Mouse (Mus musculus): ENCODE measurements at regions not wholly inside any gene's neighbourhood (a gene's known extent, or its start where the extent isn't known, plus 50 kb on each side); places are given as distances from the start of the nearest gene placed in this dataset.

GRCm38 (mm10) chr14:105417458-105417960 is 159.1 kb downstream of the Ndfip2 start:
- no peak for DNase-seq (ENCODE audit: low read depth)

GRCm38 (mm10) chr14:105416964-105417363 is 158.6 kb downstream of the Ndfip2 start:
- no peak for DNase-seq (ENCODE audit: low read depth)

DNA sequence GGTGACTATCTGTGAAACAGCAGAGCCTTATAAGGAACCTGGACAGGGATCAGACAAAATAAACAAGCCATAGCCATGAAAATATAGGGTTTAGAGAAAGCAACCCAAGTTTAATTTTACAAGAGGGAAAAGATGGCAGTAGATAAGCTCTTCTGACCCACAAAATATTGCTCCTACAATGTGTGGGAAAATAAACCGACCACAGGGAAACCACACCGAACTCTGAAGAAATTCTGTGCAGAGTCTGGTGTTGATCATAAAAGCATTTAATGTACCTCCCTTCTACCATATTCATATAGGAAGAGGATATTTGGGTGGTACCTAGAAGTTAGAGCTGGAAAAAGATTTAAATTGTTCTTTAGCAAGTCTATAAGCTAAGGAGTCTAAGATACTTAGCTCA is 146.3 kb downstream of the Ndfip2 start:
- DNase-seq (ENCODE audit: low read depth), result no peak

DNA sequence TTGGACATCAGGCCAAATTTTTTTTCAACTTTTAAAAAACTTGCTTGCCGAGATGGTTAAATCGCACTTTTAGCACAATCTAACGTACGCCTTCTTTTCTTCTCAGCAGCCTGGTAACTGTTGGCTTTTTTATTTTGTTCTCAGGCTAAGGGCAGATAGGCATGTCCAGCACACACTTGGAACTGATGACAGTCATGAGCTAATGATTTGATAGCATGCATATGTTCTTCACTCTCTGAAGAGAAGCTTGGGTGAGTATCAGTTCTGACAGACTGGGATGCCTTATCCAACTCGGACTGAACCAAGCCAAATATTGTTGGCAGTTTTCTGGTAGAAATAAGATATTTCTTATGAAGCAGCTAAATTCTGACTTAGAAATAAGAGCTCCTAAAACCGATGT is 145.9 kb downstream of the Ndfip2 start:
- peak; percentile 16 for DNase-seq (ENCODE audit: low read depth)

GRCm38 (mm10) chr14:105403256-105403655 is 144.9 kb downstream of the Ndfip2 start:
- DNase-seq (ENCODE audit: low read depth), result no peak

- DNase-seq (ENCODE audit: low read depth), result no peak
Measured at GRCm38 (mm10) chr14:105402556-105402955, 144.2 kb downstream of the Ndfip2 start.

DNA sequence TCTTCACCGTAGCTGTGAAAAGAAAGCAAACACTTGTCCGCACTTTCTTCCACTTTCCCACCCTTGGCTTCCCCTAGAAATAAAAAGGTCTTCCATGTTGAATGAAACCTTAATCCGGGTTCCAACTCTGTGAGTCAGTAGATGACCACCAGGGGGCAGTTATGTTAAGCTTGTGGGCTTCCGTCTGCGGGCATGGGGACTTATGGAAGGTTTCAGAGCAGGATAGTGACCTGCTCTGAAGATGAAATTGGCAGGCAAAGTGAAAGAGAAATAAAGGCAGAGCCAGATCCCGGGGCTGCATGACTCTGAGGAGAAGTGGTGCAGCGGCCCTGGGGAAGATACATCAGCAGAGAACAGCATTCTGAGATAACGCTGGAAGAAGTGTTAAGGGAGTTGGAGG is 139.1 kb downstream of the Ndfip2 start:
- peak; percentile 75 for DNase-seq (ENCODE audit: low read depth)

- DNase-seq (ENCODE audit: low read depth), result peak; percentile 19
Measured at GRCm38 (mm10) chr14:105392079-105392813, 133.9 kb downstream of the Ndfip2 start.

- DNase-seq (ENCODE audit: low read depth), result no peak
Measured at GRCm38 (mm10) chr14:105391430-105391829, 133.1 kb downstream of the Ndfip2 start.

GRCm38 (mm10) chr14:105385119-105385518 is 126.7 kb downstream of the Ndfip2 start:
- DNase-seq (ENCODE audit: low read depth), result no peak

DNA sequence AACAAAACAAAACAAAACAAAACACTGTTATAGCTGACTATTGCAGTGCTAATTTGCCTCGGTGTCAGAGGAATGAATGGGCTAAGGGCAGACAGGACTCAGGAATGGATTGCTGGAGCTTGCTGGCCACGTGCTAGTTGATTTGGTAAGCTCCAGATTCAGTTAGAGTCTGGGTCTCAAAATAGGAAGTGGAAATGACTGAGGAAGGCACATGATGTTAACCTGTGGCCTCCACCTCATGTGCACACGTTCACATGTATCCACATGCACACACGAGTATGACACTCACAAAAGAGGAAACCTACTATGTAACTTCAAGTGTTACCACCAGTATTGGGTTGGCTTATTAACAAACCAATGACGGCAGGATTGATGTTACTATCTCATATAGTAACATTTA is 125.0 kb downstream of the Ndfip2 start:
- DNase-seq (ENCODE audit: low read depth), result no peak

DNA sequence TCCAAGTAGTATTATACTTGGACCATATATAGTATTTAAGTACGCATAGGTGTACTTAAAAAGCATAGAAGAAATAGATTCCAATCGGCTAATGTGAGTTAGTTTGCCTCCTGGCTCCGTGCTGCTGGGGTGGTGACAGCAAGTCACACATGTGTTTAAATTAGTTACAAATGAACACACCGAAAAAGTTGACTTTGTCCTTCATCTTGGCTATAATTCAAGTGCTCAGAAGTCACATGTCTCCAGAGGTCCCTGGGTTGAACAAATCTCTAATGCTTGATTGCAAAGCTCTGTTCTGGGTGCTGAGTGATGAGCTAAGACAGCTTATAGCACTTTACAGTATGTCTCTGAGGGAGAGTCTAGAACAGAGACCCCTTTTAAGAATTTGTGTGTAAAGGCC is 121.7 kb downstream of the Ndfip2 start:
- DNase-seq (ENCODE audit: low read depth), result no peak

DNA sequence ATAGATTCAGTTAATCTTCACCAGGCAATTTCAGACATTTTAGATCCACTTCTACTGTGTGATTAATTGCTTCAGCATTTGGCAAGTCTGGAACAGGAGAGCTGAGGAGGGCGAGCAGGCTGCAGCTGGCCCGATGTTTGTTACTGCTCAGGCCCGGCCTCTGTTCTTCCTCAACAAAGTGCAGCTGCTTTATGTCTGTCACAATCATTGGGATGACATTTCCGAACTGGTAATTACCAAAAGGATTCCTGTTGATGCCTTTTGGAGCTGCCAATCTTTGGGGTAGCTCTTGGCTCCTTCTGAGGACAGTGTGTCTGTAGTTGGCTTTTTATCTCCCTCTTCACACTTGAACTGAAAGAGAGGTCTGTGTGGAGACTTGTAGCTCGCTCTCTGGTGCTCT is 119.4 kb downstream of the Ndfip2 start:
- DNase-seq (ENCODE audit: low read depth), result peak; percentile 32

DNA sequence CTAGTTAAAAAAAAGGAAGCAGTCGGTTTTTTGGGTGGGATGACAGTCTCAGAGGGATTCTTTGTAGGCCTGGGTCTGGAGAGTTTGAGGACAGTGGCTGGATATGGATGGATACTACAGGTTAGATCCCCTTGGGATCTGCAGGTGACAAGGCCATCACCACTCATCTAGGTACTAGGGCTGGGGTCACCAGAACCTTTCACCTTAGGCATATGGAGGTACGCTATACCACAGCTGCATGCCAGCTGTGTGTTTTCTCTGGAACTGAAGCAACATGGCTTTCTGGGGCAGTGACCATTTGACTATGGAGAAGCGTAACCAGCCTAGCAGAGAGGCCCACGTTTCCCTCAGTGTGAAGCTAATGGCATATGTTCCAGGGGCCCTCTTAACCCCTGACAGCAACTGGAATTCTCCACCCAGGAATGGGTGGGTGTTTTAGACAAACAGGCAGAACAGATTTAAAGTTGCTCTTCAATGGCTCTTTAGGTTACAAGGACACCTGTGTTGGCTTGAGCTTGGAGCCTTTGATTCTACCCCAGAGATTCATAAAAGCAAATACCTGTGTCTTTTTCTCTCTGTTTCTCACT is 118.8 kb downstream of the Ndfip2 start:
- no peak for DNase-seq (ENCODE audit: low read depth)

DNA sequence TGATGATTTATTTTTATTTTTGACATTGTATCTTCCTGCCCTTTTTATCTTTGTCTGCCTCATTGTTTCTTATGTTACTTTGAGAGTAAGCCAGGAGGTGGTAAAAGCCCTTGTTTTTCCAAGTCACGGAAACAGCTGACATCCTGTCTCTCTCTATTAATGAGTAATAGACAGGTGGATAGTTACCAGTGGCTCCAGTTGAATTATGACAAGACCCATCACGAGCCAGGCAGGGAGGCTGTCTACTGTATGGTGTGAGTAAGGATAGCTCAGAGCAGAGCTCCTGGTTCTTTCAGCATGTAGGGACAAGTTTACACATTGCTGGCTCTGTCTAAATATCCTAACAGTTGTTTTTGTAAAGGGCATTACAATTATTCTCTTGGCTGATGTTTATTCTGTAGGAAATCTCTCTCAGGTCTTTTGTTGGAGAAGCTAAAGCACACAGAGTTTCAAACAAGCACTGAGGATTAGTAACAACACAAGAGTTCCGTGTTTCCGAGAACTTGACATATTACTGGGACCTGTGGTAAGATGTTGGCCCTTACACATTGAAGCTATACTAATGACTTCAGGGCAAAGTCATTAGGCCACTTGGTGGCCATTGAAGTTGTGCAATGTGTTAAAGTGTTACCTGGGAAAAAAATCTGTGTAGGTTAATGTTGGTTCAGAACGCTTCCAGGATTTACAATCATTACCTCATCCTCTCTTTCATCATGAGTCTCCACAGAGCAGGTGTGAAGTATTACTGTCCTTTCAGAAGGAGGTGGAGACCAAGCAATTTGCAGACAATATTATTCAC is 111.5 kb downstream of the Ndfip2 start:
- DNase-seq (ENCODE audit: low read depth), result no peak

DNA sequence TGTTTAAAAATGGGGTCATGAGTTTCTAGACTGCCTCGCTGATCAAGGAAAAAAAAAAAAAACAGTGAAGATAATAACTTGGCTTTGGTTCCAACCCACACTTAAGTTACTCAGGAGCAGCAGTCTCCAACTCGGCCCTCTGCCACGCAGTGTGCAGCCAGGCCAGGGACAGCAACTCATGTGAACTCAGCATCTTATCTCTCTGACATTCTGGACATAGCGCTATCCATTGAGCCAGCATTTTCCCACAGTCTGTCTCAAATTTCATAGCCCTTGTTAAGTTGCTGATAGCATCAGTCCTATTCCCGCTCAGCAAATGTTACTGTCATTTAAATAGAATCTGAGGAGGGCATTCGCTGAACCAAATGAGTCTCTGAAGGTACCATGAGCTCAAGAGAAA is 102.2 kb downstream of the Ndfip2 start:
- DNase-seq (ENCODE audit: low read depth), result peak; percentile 72

GRCm38 (mm10) chr14:105359829-105360228 is 101.5 kb downstream of the Ndfip2 start:
- DNase-seq (ENCODE audit: low read depth), result no peak

Data from NIH3T3 (cell line).